Mouse (Mus musculus): ENCODE results near the gene Acsbg1. TPM values are rescaled to one million over a fixed set of nuclear protein-coding genes. Genes with fewer than 3 reads are reported as not detected.
"Not testable (repeated sequence)": the region's sequence is repeated elsewhere in the genome, so short reads cannot be mapped to it uniquely, and the experiment has no call there.

Gene Acsbg1
- polyA plus RNA-seq, 1 experiment from 2014 or later = 0.43 TPM

GRCm38 (mm10) chr9:54699345-54700173 is 37.9 kb upstream of the Acsbg1 start:
- Histone ChIP-seq H3K9me3 (ENCODE audit: control insufficient read depth, low read length) (no peaks in the 10 kb centered on the region), H3K27ac (ENCODE audit: low read length) (no peak overlapping the region), H3K27me3 (ENCODE audit: control insufficient read depth, insufficient read depth, low read depth, low read length) (peaks cover 4% of the 10 kb centered on the region; the same call in 1 of the 2 replicates), H3K36me3 (ENCODE audit: control insufficient read depth, insufficient read depth, low read length) (no peaks in the 10 kb centered on the region), H3K4me1 (replicated peaks; ENCODE audit: control insufficient read depth, insufficient read depth, low read length) (peaks cover 2% of the 10 kb centered on the region; the same call in 1 of the 2 replicates), H3K9ac (ENCODE audit: low read length) (peak overlapping the region; percentile 80), H3K4me3 (ENCODE audit: low read length) (peak overlapping the region; percentile 78), H3K4me2 (ENCODE audit: low read depth, low read length) (peak overlapping the region; percentile 95)
- WGBS = under 1% methylated on average over 88 of the region's 92 CpGs
- ATAC-seq (ENCODE audit: low read depth) = peak; percentile 72

DNA sequence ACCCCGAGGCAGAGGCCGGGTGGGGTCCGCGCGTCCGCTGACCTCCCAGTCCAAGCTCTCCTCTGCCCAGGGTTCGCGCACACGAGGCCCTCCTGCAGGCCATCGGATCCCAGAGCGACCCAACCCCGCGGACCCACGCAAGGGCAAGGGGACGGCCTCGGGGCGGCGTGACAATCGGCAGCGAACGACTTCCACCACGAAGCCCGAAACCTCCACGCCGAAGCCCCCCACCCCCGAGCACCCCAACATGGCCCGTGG is 37.3 kb upstream of the Acsbg1 start:
- WGBS = 2% methylated on average over 25 of the region's 27 CpGs
- peaks cover 2% of the 10 kb centered on the region; the same call in 1 of the 2 replicates for H3K4me1 ChIP-seq (replicated peaks; ENCODE audit: control insufficient read depth, insufficient read depth, low read length)
- H3K9ac ChIP-seq (ENCODE audit: low read length) = peak overlapping the region; percentile 80
- H3K4me2 ChIP-seq (ENCODE audit: low read depth, low read length) = peak overlapping the region; percentile 95
- peak; percentile 64 for ATAC-seq (ENCODE audit: low read depth)
- peak overlapping the region; percentile 78 for H3K4me3 ChIP-seq (ENCODE audit: low read length)
- peaks cover 4% of the 10 kb centered on the region; the same call in 1 of the 2 replicates for H3K27me3 ChIP-seq (ENCODE audit: control insufficient read depth, insufficient read depth, low read depth, low read length)
- no peak overlapping the region for H3K27ac ChIP-seq (ENCODE audit: low read length)
- H3K9me3 ChIP-seq (ENCODE audit: control insufficient read depth, low read length) = no peaks in the 10 kb centered on the region
- no peaks in the 10 kb centered on the region for H3K36me3 ChIP-seq (ENCODE audit: control insufficient read depth, insufficient read depth, low read length)

DNA sequence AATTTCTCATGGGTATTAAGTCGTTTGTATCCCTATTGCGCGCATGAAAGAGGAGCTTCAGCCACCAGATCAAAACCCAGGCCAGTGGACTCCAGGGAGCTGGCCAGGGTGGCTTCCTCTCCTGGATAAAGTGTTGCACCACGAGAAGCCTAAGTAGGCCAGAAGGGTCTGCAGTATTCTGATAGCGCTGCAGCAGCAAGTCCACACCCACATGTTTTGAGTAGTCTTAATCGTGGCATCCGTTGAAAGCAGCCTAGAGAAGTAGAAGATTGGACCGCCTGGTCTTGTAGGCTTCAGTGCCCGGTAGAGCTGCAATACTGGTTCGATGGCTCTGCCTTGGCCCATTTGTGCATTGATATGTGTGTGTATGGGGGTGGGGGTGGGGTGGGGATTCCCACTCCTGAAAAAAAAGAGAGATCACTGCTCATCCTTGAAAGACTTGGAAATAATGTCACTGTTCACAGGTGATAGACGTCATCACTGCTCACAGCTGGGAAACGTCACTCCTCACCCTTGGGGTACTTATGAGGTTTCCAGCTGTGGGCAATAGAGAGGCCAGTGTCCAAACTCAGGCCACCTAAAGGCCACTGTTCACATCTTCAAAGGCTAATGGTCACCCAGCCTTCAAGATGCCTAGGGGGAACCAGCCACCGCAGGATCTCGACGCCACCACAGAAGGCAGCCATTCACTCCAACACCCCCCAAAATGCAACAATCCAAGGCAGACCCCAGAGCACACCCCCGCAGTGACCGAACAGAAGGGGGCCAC is 36.8 kb upstream of the Acsbg1 start, which contains the start of gene Dnaja4:
Dnaja4 (plus strand) TSS at position 556 of the 769 bp plus-strand sequence.
- Histone ChIP-seq H3K27ac (ENCODE audit: low read length) (no peak within 1 kb of the TSS), H3K9ac (ENCODE audit: low read length) (peak within 1 kb of the TSS; percentile 80), H3K4me2 (ENCODE audit: low read depth, low read length) (peak within 1 kb of the TSS; percentile 95), H3K4me1 (replicated peaks; ENCODE audit: control insufficient read depth, insufficient read depth, low read length) (peaks cover 2% of the 10 kb centered on the region; the same call in 1 of the 2 replicates), H3K9me3 (ENCODE audit: control insufficient read depth, low read length) (no peaks in the 10 kb centered on the region), H3K27me3 (ENCODE audit: control insufficient read depth, insufficient read depth, low read depth, low read length) (peaks cover 4% of the 10 kb centered on the region; the same call in 1 of the 2 replicates), H3K4me3 (ENCODE audit: low read length) (peak within 1 kb of the TSS; percentile 78), H3K36me3 (ENCODE audit: control insufficient read depth, insufficient read depth, low read length) (no peaks in the 10 kb centered on the region)
- WGBS = 57% methylated on average over 17 of the region's 17 CpGs
- peak; percentile 23 for ATAC-seq (ENCODE audit: low read depth)

DNA sequence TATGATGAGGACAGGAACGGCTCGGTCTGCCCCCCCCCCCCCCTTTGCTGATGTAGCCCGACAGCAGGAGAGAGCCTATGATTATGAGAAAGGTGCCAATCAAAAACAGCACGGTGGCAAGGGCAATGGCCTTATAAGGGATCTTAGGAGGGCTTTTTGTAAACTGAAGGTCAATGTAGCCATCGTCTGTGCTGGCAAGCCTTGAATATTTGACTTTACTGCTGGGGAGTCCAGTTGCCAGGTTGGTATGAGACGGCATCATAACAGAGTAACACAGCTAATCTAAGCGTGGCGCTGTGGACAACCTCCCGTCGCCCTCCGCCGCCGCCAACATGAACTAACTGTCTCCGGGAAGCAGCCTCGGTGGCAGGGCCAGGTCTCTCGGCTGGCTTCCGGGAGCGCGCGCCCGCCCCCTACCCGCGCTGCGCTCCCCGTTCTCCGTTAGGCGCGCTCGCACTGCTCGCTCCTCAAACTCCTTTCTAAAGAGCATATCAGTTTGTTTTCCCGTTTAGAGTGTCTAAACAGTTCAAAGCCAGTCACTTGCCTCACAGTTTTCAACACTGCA is 29.7 kb upstream of the Acsbg1 start:
- H3K4me3 ChIP-seq (ENCODE audit: low read length) = peak overlapping the region; percentile 31
- H3K4me1 ChIP-seq (replicated peaks; ENCODE audit: control insufficient read depth, insufficient read depth, low read length); H3K27ac ChIP-seq (ENCODE audit: low read length); H3K27me3 ChIP-seq (ENCODE audit: control insufficient read depth, insufficient read depth, low read depth, low read length); H3K9ac ChIP-seq (ENCODE audit: low read length); H3K9me3 ChIP-seq (ENCODE audit: control insufficient read depth, low read length); H3K36me3 ChIP-seq (ENCODE audit: control insufficient read depth, insufficient read depth, low read length): not testable (repeated sequence)
- WGBS = 2% methylated on average over 29 of the region's 31 CpGs
- peak; percentile 68; the same call in 1 of the 2 replicates for ATAC-seq (ENCODE audit: low read depth)
- H3K4me2 ChIP-seq (ENCODE audit: low read depth, low read length) = peak overlapping the region; percentile 51

GRCm38 (mm10) chr9:54690697-54691096 is 29.0 kb upstream of the Acsbg1 start:
- H3K27me3 ChIP-seq (ENCODE audit: control insufficient read depth, insufficient read depth, low read depth, low read length); H3K36me3 ChIP-seq (ENCODE audit: control insufficient read depth, insufficient read depth, low read length); H3K27ac ChIP-seq (ENCODE audit: low read length); H3K4me1 ChIP-seq (replicated peaks; ENCODE audit: control insufficient read depth, insufficient read depth, low read length); H3K4me2 ChIP-seq (ENCODE audit: low read depth, low read length); H3K9ac ChIP-seq (ENCODE audit: low read length); H3K9me3 ChIP-seq (ENCODE audit: control insufficient read depth, low read length); ATAC-seq (ENCODE audit: low read depth); H3K4me3 ChIP-seq (ENCODE audit: low read length): not testable (repeated sequence)
- WGBS = 83% methylated on average over 2 of the region's 2 CpGs

GRCm38 (mm10) chr9:54689446-54689845 is 27.8 kb upstream of the Acsbg1 start:
- Histone ChIP-seq H3K4me3 (ENCODE audit: low read length) (no peak overlapping the region), H3K4me2 (ENCODE audit: low read depth, low read length) (no peak overlapping the region), H3K4me1 (replicated peaks; ENCODE audit: control insufficient read depth, insufficient read depth, low read length) (no peaks in the 10 kb centered on the region), H3K9me3 (ENCODE audit: control insufficient read depth, low read length) (no peaks in the 10 kb centered on the region), H3K27me3 (ENCODE audit: control insufficient read depth, insufficient read depth, low read depth, low read length) (peaks cover 8% of the 10 kb centered on the region; the same call in 1 of the 2 replicates), H3K27ac (ENCODE audit: low read length) (no peak overlapping the region), H3K36me3 (ENCODE audit: control insufficient read depth, insufficient read depth, low read length) (no peaks in the 10 kb centered on the region), H3K9ac (ENCODE audit: low read length) (no peak overlapping the region)
- WGBS = 65% methylated on average over 8 of the region's 8 CpGs
- no peak for ATAC-seq (ENCODE audit: low read depth)

DNA sequence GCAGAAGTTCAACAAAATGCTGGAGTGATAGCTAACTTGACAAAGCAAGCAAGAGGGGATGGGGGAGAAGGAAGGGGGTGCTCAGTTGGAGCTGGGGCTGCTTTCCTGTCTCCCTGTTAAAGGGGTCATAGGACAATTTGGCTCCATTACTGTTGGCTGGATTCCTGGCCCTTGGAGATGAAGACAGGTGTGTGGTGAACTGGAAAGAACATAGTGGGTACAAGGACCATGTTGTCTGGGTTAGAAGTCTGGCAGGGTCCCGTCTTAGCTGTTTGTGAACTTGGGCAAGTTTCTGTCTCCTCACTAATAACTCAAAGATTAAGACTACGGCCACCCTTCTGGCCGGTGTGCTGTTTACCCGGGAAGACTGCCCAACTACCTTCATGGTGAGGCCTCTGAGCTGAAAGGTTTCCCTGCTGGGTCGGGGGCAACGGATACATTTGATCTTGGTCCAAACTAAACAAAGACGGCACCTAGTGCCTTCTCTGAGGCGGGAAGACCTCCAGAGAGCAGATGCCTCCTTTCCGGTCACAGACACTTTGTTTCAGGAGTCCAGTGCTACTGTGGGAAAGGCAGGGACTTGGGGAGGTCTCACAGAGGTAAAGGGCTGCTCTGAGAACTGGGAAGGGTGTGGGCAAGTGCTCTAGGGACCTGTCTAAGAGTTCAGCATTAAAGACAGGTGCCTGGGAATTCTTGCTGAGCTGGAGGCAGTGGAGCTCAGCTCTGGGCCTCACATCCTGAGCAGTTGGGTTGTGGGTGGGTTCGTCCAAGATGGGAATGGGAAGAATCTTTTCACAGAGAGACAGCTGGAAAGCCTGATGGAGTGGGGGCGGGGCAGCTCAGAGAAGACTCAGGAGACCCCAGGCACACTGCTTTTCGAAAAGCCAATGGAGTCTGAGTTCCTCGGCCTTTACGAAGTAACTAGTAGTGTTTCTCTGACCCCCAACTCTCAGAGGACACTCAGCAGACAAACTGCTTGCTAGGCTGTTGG is 25.9 kb upstream of the Acsbg1 start:
- H3K27ac ChIP-seq (ENCODE audit: low read length) = no peak overlapping the region
- WGBS = 46% methylated on average over 14 of the region's 14 CpGs
- no peaks in the 10 kb centered on the region for H3K9me3 ChIP-seq (ENCODE audit: control insufficient read depth, low read length)
- H3K4me2 ChIP-seq (ENCODE audit: low read depth, low read length) = no peak overlapping the region
- no peak overlapping the region for H3K9ac ChIP-seq (ENCODE audit: low read length)
- H3K27me3 ChIP-seq (ENCODE audit: control insufficient read depth, insufficient read depth, low read depth, low read length) = peaks cover 4% of the 10 kb centered on the region; the same call in 1 of the 2 replicates
- H3K36me3 ChIP-seq (ENCODE audit: control insufficient read depth, insufficient read depth, low read length) = no peaks in the 10 kb centered on the region
- no peak for ATAC-seq (ENCODE audit: low read depth)
- no peak overlapping the region for H3K4me3 ChIP-seq (ENCODE audit: low read length)
- no peaks in the 10 kb centered on the region for H3K4me1 ChIP-seq (replicated peaks; ENCODE audit: control insufficient read depth, insufficient read depth, low read length)

DNA sequence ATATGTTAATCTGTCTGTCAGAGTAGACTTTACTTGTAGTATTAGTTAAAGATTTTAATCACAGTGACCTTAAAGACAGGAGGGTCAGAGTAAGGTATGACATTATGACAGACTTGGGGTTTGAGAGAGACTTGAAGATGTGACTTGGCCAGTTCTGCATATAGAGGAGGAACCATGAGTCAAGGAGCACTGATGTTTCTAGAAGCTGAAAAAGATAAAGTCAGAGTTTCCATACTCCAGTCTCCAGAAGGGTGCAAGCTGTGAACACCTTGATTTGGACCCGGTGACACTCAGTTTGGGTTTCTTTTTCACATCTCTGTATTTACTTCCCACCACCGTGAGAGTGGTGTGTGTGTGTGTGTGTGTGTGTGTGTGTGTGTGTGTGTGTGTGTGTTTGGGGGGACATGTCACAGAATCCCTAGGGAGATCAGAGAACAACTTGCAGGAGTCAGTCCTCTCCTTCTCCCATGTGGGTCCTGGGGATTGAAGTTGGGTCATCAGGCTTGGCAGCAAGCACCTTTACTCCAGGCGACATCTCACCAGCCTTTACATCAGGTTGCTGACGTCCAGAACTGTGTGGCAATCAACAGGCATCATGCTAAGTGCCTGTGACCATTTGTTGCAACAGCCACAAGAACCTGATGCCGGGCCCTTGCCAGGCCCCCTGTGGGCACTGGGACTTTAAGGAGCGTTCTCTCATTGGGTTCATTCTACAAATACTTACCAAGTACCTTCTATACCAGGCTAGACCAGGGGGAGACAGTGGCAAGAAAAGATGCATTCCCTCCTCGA is 22.3 kb upstream of the Acsbg1 start:
- Histone ChIP-seq H3K9me3 (ENCODE audit: control insufficient read depth, low read length) (no peaks in the 10 kb centered on the region), H3K27ac (ENCODE audit: low read length) (no peak overlapping the region), H3K27me3 (ENCODE audit: control insufficient read depth, insufficient read depth, low read depth, low read length) (no peaks in the 10 kb centered on the region; the same call in 1 of the 2 replicates), H3K36me3 (ENCODE audit: control insufficient read depth, insufficient read depth, low read length) (no peaks in the 10 kb centered on the region), H3K9ac (ENCODE audit: low read length) (no peak overlapping the region), H3K4me1 (replicated peaks; ENCODE audit: control insufficient read depth, insufficient read depth, low read length) (no peaks in the 10 kb centered on the region), H3K4me3 (ENCODE audit: low read length) (no peak overlapping the region), H3K4me2 (ENCODE audit: low read depth, low read length) (no peak overlapping the region)
- ATAC-seq (ENCODE audit: low read depth) = no peak
- 58% methylated on average over 7 of the region's 7 CpGs for WGBS

Measured in lung, embryonic 16.5 days (tissue).